Mouse (Mus musculus): ENCODE measurements at regions not wholly inside any gene's neighbourhood (a gene's known extent, or its start where the extent isn't known, plus 50 kb on each side); places are given as distances from the start of the nearest gene placed in this dataset.

GRCm38 (mm10) chr1:152184956-152185355 is 95.0 kb upstream of the 1700025G04Rik start:
- TF ChIP-seq POLR2A (IDR thresholded peaks at IDR 0.05; ENCODE audit: extremely low read depth, insufficient read depth, low read length) (no peak), CTCF (IDR thresholded peaks at IDR 0.05; ENCODE audit: low read depth, low read length) (no peak)
- no peaks in the 10 kb centered on the region for H3K4me1 ChIP-seq (ENCODE audit: control insufficient read depth, insufficient read depth, low read length)
- WGBS: 82% methylated on average over 3 of the region's 3 CpGs
- H3K27ac ChIP-seq (replicated peaks; ENCODE audit: insufficient read depth, low read depth, low read length): no peak overlapping the region
- no peaks in the 10 kb centered on the region for H3K79me2 ChIP-seq (ENCODE audit: control insufficient read depth, insufficient read depth, low read length)
- no peak overlapping the region for H3K4me3 ChIP-seq (ENCODE audit: insufficient read depth, low read depth, low read length)
- H3K36me3 ChIP-seq (ENCODE audit: control insufficient read depth, insufficient read depth, low read length): no peaks in the 10 kb centered on the region
- no peaks in the 10 kb centered on the region for H3K27me3 ChIP-seq (ENCODE audit: control insufficient read depth, insufficient read depth, low read length)
- no peak overlapping the region for H3K9ac ChIP-seq (ENCODE audit: low read depth, low read length)
- no peak for DNase-seq (ENCODE audit: extremely low read depth, low read depth, low spot score)

DNA sequence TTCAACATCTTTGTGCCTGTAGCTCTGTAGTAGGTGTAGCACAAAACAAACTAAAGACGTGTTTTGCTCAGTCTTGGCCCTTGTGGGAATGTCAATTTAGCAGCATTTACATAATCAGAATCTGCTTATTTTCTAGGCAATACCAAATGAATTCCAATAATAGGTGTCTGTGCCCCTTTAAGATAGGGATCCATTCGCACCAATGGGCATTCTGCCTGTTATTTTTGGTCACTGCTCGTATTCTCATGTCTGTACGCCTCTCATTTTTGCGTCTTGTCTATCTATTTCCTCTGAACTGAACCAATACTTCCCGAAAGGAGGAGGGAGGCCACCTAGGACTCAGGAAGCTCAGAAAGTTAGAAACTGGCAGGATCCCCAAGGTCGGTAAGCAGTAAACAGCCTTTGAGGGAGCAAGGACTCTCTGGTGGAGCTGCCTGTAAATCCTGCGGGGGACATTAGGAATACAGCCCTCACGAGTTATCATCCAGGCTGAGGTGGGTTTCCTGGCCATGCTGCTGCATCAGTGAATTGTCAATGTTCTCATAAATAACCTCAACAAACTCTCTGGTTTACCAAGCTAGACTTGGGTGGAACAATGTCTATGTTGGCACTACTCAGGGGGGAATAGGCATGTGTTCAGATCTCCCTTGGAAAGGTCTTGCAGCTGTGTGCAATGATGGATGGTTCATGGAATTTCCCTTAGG is 86.5 kb upstream of the 1700025G04Rik start:
- DNase-seq (ENCODE audit: extremely low read depth, low read depth, low spot score): no peak
- Histone ChIP-seq H3K36me3 (ENCODE audit: control insufficient read depth, insufficient read depth, low read length) (no peaks in the 10 kb centered on the region), H3K79me2 (ENCODE audit: control insufficient read depth, insufficient read depth, low read length) (no peaks in the 10 kb centered on the region), H3K27me3 (ENCODE audit: control insufficient read depth, insufficient read depth, low read length) (no peaks in the 10 kb centered on the region), H3K9ac (ENCODE audit: low read depth, low read length) (no peak overlapping the region), H3K4me3 (ENCODE audit: insufficient read depth, low read depth, low read length) (no peak overlapping the region), H3K4me1 (ENCODE audit: control insufficient read depth, insufficient read depth, low read length) (no peaks in the 10 kb centered on the region; the same call in 1 of the 2 replicates), H3K27ac (replicated peaks; ENCODE audit: insufficient read depth, low read depth, low read length) (no peak overlapping the region; the same call in 1 of the 2 replicates)
- 78% methylated on average over 9 of the region's 9 CpGs for WGBS
- TF ChIP-seq POLR2A (IDR thresholded peaks at IDR 0.05; ENCODE audit: extremely low read depth, insufficient read depth, low read length) (no peak), CTCF (IDR thresholded peaks at IDR 0.05; ENCODE audit: low read depth, low read length) (no peak)

GRCm38 (mm10) chr1:152175691-152176090 is 85.8 kb upstream of the 1700025G04Rik start:
- Histone ChIP-seq H3K9ac (ENCODE audit: low read depth, low read length) (no peak overlapping the region), H3K4me1 (ENCODE audit: control insufficient read depth, insufficient read depth, low read length) (no peaks in the 10 kb centered on the region; the same call in 1 of the 2 replicates), H3K79me2 (ENCODE audit: control insufficient read depth, insufficient read depth, low read length) (no peaks in the 10 kb centered on the region), H3K36me3 (ENCODE audit: control insufficient read depth, insufficient read depth, low read length) (no peaks in the 10 kb centered on the region), H3K27me3 (ENCODE audit: control insufficient read depth, insufficient read depth, low read length) (no peaks in the 10 kb centered on the region), H3K4me3 (ENCODE audit: insufficient read depth, low read depth, low read length) (no peak overlapping the region), H3K27ac (replicated peaks; ENCODE audit: insufficient read depth, low read depth, low read length) (no peak overlapping the region)
- no peak for DNase-seq (ENCODE audit: extremely low read depth, low read depth, low spot score)
- WGBS: 91% methylated on average over 3 of the region's 3 CpGs
- TF ChIP-seq CTCF (IDR thresholded peaks at IDR 0.05; ENCODE audit: low read depth, low read length) (no peak), POLR2A (IDR thresholded peaks at IDR 0.05; ENCODE audit: extremely low read depth, insufficient read depth, low read length) (no peak)

DNA sequence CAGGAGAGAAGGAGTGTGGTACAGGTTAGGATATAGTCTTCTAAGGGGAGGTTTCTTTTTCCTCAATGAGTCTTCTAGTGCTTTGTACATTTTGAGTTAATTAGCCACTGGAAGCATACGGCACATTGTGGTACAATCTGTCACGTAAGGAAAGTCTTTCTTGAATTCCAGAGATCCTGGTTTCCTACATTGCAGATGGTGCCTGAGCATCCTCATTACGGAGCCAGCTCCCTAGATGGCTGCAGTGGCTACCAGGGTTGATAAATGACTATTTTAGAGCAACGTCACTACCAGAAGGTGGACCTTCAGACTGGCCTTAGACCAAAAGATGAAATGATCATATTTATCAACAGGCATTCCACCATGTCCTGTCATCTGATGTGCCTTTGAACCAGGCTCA is 84.5 kb upstream of the 1700025G04Rik start:
- Histone ChIP-seq H3K9ac (ENCODE audit: low read depth, low read length) (no peak overlapping the region), H3K4me3 (ENCODE audit: insufficient read depth, low read depth, low read length) (no peak overlapping the region), H3K36me3 (ENCODE audit: control insufficient read depth, insufficient read depth, low read length) (no peaks in the 10 kb centered on the region), H3K4me1 (ENCODE audit: control insufficient read depth, insufficient read depth, low read length) (no peaks in the 10 kb centered on the region; the same call in 1 of the 2 replicates), H3K27me3 (ENCODE audit: control insufficient read depth, insufficient read depth, low read length) (no peaks in the 10 kb centered on the region), H3K79me2 (ENCODE audit: control insufficient read depth, insufficient read depth, low read length) (no peaks in the 10 kb centered on the region), H3K27ac (replicated peaks; ENCODE audit: insufficient read depth, low read depth, low read length) (no peak overlapping the region)
- TF ChIP-seq CTCF (IDR thresholded peaks at IDR 0.05; ENCODE audit: low read depth, low read length): no peak
- no peak for TF ChIP-seq POLR2A (IDR thresholded peaks at IDR 0.05; ENCODE audit: extremely low read depth, insufficient read depth, low read length)
- 93% methylated on average over 4 of the region's 4 CpGs for WGBS
- no peak for DNase-seq (ENCODE audit: extremely low read depth, low read depth, low spot score)

DNA sequence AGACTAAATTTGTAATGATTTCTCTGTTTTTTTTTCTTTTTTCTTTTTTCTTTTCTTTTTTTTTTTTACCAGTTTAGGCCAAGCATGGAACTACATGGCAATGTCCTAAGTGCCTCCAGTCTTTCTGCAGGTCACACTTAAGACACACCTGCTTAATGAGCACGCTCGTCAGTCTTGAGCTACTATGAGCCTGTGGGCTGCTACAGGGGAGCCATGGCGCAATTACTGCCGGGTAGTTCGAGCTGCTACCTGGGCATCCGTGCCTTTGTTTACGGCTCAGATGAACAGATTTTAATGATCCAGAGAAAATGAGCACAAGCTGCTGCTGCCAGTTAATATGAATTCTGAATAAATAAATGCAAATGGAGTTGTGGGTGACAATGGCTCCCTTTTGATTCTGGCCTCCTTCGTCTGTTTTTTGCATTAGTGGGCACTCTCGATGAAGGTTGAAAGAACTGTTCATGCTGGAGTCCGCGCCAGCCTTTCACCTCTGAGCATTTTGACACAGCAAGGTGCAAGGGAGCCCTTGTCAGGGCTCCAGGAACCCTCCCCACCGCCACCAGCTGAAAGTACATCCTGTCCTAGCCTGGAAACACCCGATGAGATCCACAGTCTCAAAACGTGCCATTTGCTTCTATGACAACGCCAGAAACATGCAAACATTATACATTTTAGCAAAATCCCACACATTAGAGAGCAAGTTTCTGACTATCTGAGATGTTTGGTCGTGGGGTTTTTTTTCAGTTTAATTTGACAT is 81.3 kb upstream of the 1700025G04Rik start:
- H3K79me2 ChIP-seq (ENCODE audit: control insufficient read depth, insufficient read depth, low read length): no peaks in the 10 kb centered on the region
- H3K4me3 ChIP-seq (ENCODE audit: insufficient read depth, low read depth, low read length): no peak overlapping the region
- H3K27ac ChIP-seq (replicated peaks; ENCODE audit: insufficient read depth, low read depth, low read length): no peak overlapping the region
- no peaks in the 10 kb centered on the region for H3K36me3 ChIP-seq (ENCODE audit: control insufficient read depth, insufficient read depth, low read length)
- no peaks in the 10 kb centered on the region for H3K27me3 ChIP-seq (ENCODE audit: control insufficient read depth, insufficient read depth, low read length)
- WGBS: 87% methylated on average over 16 of the region's 16 CpGs
- H3K9ac ChIP-seq (ENCODE audit: low read depth, low read length): no peak overlapping the region
- peaks cover 4% of the 10 kb centered on the region for H3K4me1 ChIP-seq (ENCODE audit: control insufficient read depth, insufficient read depth, low read length)
- TF ChIP-seq POLR2A (IDR thresholded peaks at IDR 0.05; ENCODE audit: extremely low read depth, insufficient read depth, low read length) (no peak), CTCF (IDR thresholded peaks at IDR 0.05; ENCODE audit: low read depth, low read length) (no peak)
- DNase-seq (ENCODE audit: extremely low read depth, low read depth, low spot score): no peak

- H3K4me1 ChIP-seq (ENCODE audit: control insufficient read depth, insufficient read depth, low read length): peaks cover 4% of the 10 kb centered on the region
- DNase-seq (ENCODE audit: extremely low read depth, low read depth, low spot score): no peak
- H3K27me3 ChIP-seq (ENCODE audit: control insufficient read depth, insufficient read depth, low read length): no peaks in the 10 kb centered on the region
- 91% methylated on average over 8 of the region's 8 CpGs for WGBS
- H3K79me2 ChIP-seq (ENCODE audit: control insufficient read depth, insufficient read depth, low read length): no peaks in the 10 kb centered on the region
- no peak overlapping the region for H3K27ac ChIP-seq (replicated peaks; ENCODE audit: insufficient read depth, low read depth, low read length)
- TF ChIP-seq CTCF (IDR thresholded peaks at IDR 0.05; ENCODE audit: low read depth, low read length) (no peak), POLR2A (IDR thresholded peaks at IDR 0.05; ENCODE audit: extremely low read depth, insufficient read depth, low read length) (no peak)
- no peaks in the 10 kb centered on the region for H3K36me3 ChIP-seq (ENCODE audit: control insufficient read depth, insufficient read depth, low read length)
- H3K9ac ChIP-seq (ENCODE audit: low read depth, low read length): no peak overlapping the region
- no peak overlapping the region for H3K4me3 ChIP-seq (ENCODE audit: insufficient read depth, low read depth, low read length)
Measured at GRCm38 (mm10) chr1:152170583-152170982, 80.7 kb upstream of the 1700025G04Rik start.

All from liver, adult 2 months (tissue).